Mouse (Mus musculus) heart, postnatal 36 days (tissue): ENCODE measurements at regions not wholly inside any gene's neighbourhood (a gene's known extent, or its start where the extent isn't known, plus 50 kb on each side); places are given as distances from the start of the nearest gene placed in this dataset.

Experiments used
- DNase-seq, 2 experiments: peaks; one replicate each; pipeline ENCODE4 v3.0.0; 2021 to 2022
- intact Hi-C: fragments of 180-260 bp; cut with DNase I; formaldehyde crosslinking; loops from one replicate; pipeline ENCODE4 v1.15.1; 2025

DNA sequence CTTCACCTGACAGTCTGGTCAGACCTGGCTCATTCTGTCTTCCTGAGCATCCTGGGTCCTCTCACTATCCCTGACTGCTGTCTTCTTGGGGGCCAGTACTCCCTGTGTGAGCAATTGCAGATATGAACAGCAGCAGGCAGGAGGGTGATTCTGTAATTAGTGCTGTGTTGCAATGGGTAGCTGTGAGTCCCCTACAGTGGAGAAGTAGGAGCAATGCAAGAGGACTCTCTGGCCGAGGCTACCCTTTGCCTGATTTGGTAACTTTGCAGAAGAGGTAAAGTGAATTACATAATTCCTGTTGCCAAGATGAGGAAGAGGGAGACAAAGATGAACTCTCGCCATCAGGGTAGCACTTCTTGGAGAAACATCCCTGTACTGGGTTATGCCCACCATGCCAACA lies 50.1 kb upstream of the Cxcr4 start:
- intact Hi-C loops = no loop called here
- no peak for DNase-seq
